Mouse (Mus musculus) forebrain, postnatal 0 days (tissue): ENCODE results near the gene Mapk8ip2. TPM values are rescaled to one million over a fixed set of nuclear protein-coding genes. Genes with fewer than 3 reads are reported as not detected.

Experiments used
- ATAC-seq: fragments of 200-750 bp; cut with Nextera tagmentation; 2 replicates; pipeline ENCODE4 v1.8.0; 2017; ENCODE audit warnings: mild to moderate bottlenecking, moderate library complexity
- DNase-seq: peaks from one replicate; pipeline ENCODE4 v3.0.0-alpha.2; 2015
- H3K27ac ChIP-seq: fragments of 300-500 bp; sonication (generic); 2 replicates; pipeline ENCODE4 v1.5.1; 2014; ENCODE audit warnings: low read depth, mild to moderate bottlenecking, antibody characterized with exemption, low read length, moderate library complexity, mixed read lengths
- H3K27me3 ChIP-seq: fragments of 300-500 bp; sonication (generic); 2 replicates; pipeline ENCODE4 v1.6.1; 2014; ENCODE audit warnings: mild to moderate bottlenecking, low read length, mixed read lengths; ENCODE audit not compliant: insufficient read depth
- H3K36me3 ChIP-seq: fragments of 300-500 bp; sonication (generic); 2 replicates; pipeline ENCODE4 v1.6.1; 2014; ENCODE audit warnings: mild to moderate bottlenecking, moderate library complexity; ENCODE audit not compliant: insufficient read depth
- H3K4me1 ChIP-seq: fragments of 300-500 bp; sonication (generic); 2 replicates; pipeline ENCODE4 v1.6.1; 2014; ENCODE audit warnings: antibody characterized with exemption; ENCODE audit not compliant: insufficient read depth
- H3K4me2 ChIP-seq: fragments of 300-500 bp; sonication (generic); 2 replicates; pipeline ENCODE4 v1.6.1; 2014; ENCODE audit warnings: low read depth, mild to moderate bottlenecking, moderate library complexity
- H3K4me3 ChIP-seq: fragments of 300-500 bp; sonication (generic); 2 replicates; pipeline ENCODE4 v1.5.1; 2014; ENCODE audit warnings: low read depth, low read length, mixed read lengths
- H3K9ac ChIP-seq: fragments of 300-500 bp; sonication (generic); 2 replicates; pipeline ENCODE4 v1.6.1; 2014; ENCODE audit warnings: mild to moderate bottlenecking
- H3K9me3 ChIP-seq: fragments of 300-500 bp; sonication (generic); 2 replicates; pipeline ENCODE4 v1.6.1; 2016; ENCODE audit warnings: low read length
- CTCF ChIP-seq: sonication (generic); IDR thresholded peaks from 2 replicates; pipeline ENCODE4 v1.5.1; 2016; ENCODE audit warnings: antibody characterized with exemption, control low read depth, low read depth
- WGBS: fragments of 180-500 bp; shearing (Covaris S2); extraction: QIAGEN DNeasy Blood & Tissue Kit; methylation state at CpG from one replicate; pipeline ENCODE4 v1.1.7; 2014; 5-methylcytosine and 5-hydroxymethylcytosine counted together
- polyA plus RNA-seq: library from polyadenylated mRNA; unstranded; fragments of >200 nt; fragmentation: Nextera tagmentation; extraction: Ambion mirVana; gene quantifications from 2 replicates; pipeline ENCODE4 v1.2.1, GENCODE M21; 2015
- total RNA-seq: library from RNA; depleted of rRNA; stranded (reverse); fragments of >200 nt; gene quantifications from 2 replicates; pipeline ENCODE4 v1.2.3, GENCODE M21; 2014

Mapk8ip2 gene
- total and polyA plus RNA-seq, 2 experiments from 2014 or later, result 70.9 to 95.8 TPM

- Histone ChIP-seq H3K27me3 (no peaks in the 10 kb centered on the region), H3K9me3 (no peaks in the 10 kb centered on the region), H3K27ac (no peak overlapping the region), H3K4me2 (no peak overlapping the region), H3K9ac (no peak overlapping the region), H3K36me3 (no peaks in the 10 kb centered on the region), H3K4me1 (peaks cover 6% of the 10 kb centered on the region; the same call in 1 of the 2 replicates), H3K4me3 (no peak overlapping the region)
- ATAC-seq, result no peak
- DNase-seq, result no peak
- TF ChIP-seq CTCF, result no peak
- WGBS, result 82% methylated on average over 3 of the region's 3 CpGs
Observed at GRCm38 (mm10) chr15:89478622-89479021, 24.9 kb downstream of the Mapk8ip2 start.

DNA sequence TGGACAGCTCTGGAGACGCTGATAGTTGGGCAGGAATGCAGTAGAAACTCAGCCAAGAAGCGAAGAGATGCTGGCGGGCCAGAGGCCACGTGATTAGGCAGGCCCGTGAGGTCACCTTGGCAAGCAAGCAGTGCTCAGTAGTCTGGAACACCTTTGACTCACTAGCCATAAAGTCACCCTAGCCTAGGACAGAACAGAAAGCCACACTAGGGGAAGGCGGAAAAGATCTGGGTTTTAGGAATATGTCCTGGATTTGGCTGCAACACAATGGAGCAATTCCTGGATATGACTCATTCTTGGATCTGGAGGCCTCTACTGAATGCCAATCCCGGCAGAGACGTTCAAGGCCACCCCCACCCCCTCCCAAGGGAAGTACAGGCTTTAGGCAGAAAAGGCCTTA lies 26.9 kb downstream of the Mapk8ip2 start:
- peaks cover 2% of the 10 kb centered on the region; the same call in 1 of the 2 replicates for H3K4me1 ChIP-seq
- H3K9me3 ChIP-seq, result no peaks in the 10 kb centered on the region
- no peak for TF ChIP-seq CTCF
- no peak for DNase-seq
- no peak overlapping the region for H3K27ac ChIP-seq
- no peak for ATAC-seq
- no peak overlapping the region for H3K4me3 ChIP-seq
- H3K36me3 ChIP-seq, result no peaks in the 10 kb centered on the region
- WGBS, result 64% methylated on average over 8 of the region's 8 CpGs
- H3K9ac ChIP-seq, result no peak overlapping the region
- H3K4me2 ChIP-seq, result no peak overlapping the region
- no peaks in the 10 kb centered on the region for H3K27me3 ChIP-seq

DNA sequence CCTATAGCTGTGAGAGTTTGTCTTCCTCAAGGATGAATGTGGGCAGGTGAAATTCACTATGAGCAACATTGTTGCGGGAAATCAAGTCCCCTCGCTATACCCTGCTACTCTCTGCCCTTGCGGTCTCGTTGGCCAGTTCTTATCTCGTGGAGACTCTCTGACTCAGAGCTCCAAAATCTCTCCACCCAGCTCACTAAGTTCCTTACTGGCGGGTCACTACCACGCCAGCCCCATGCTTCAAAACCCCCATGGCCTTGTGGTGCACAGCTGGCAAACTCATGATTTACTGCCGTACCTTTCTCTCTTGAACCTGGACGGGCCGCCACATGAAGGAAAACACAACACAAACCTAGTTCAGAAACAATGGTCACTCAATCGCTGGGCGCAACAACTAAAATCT lies 34.5 kb downstream of the Mapk8ip2 start:
- no peak for ATAC-seq
- no peak overlapping the region for H3K27ac ChIP-seq
- H3K36me3 ChIP-seq, result no peaks in the 10 kb centered on the region
- H3K4me1 ChIP-seq, result no peaks in the 10 kb centered on the region
- no peak for DNase-seq
- no peak for TF ChIP-seq CTCF
- H3K9me3 ChIP-seq, result no peaks in the 10 kb centered on the region
- 86% methylated on average over 12 of the region's 12 CpGs for WGBS
- H3K4me2 ChIP-seq, result no peak overlapping the region
- H3K4me3 ChIP-seq, result no peak overlapping the region
- H3K27me3 ChIP-seq, result no peaks in the 10 kb centered on the region
- H3K9ac ChIP-seq, result no peak overlapping the region

GRCm38 (mm10) chr15:89488611-89489117 lies 35.0 kb downstream of the Mapk8ip2 start:
- no peaks in the 10 kb centered on the region for H3K27me3 ChIP-seq
- H3K4me2 ChIP-seq, result no peak overlapping the region
- H3K4me3 ChIP-seq, result no peak overlapping the region
- no peak for TF ChIP-seq CTCF
- no peak overlapping the region for H3K9ac ChIP-seq
- DNase-seq (no peak), ATAC-seq (no peak)
- WGBS, result 61% methylated on average over 14 of the region's 14 CpGs
- no peaks in the 10 kb centered on the region for H3K9me3 ChIP-seq
- H3K27ac ChIP-seq, result no peak overlapping the region
- no peaks in the 10 kb centered on the region for H3K36me3 ChIP-seq
- H3K4me1 ChIP-seq, result no peaks in the 10 kb centered on the region

- Histone ChIP-seq H3K36me3 (no peaks in the 10 kb centered on the region), H3K4me2 (no peak overlapping the region), H3K4me3 (no peak overlapping the region), H3K27ac (no peak overlapping the region), H3K4me1 (peaks cover 5% of the 10 kb centered on the region), H3K9me3 (no peaks in the 10 kb centered on the region), H3K9ac (no peak overlapping the region), H3K27me3 (0 out of 2 replicates have a peak, but pooled peaks cover 3% of the 10 kb centered on the region)
- TF ChIP-seq CTCF, result peak; percentile 36
- WGBS, result 78% methylated on average over 4 of the region's 4 CpGs
- no peak for ATAC-seq
- no peak for DNase-seq
Observed at GRCm38 (mm10) chr15:89494970-89495369, 41.3 kb downstream of the Mapk8ip2 start.

- Histone ChIP-seq H3K4me1 (peaks cover 9% of the 10 kb centered on the region), H3K27ac (no peak overlapping the region; the same call in 1 of the 2 replicates), H3K9ac (no peak overlapping the region)
Observed at GRCm38 (mm10) chr15:89496131-89496530, 42.4 kb downstream of the Mapk8ip2 start.

GRCm38 (mm10) chr15:89496841-89497240 lies 43.1 kb downstream of the Mapk8ip2 start:
- no peak for DNase-seq
- no peak overlapping the region for H3K27ac ChIP-seq
- H3K4me3 ChIP-seq, result no peak overlapping the region
- H3K9me3 ChIP-seq, result no peaks in the 10 kb centered on the region
- 0 out of 2 replicates have a peak, but pooled peaks cover 3% of the 10 kb centered on the region for H3K27me3 ChIP-seq
- ATAC-seq, result no peak
- H3K9ac ChIP-seq, result no peak overlapping the region
- TF ChIP-seq CTCF, result no peak
- H3K36me3 ChIP-seq, result no peaks in the 10 kb centered on the region
- peaks cover 9% of the 10 kb centered on the region for H3K4me1 ChIP-seq
- 25% methylated on average over 2 of the region's 2 CpGs for WGBS
- no peak overlapping the region for H3K4me2 ChIP-seq

More at GRCm38 (mm10) chr15:89496131-89496530, 42.4 kb downstream of the Mapk8ip2 start:
- no peak for ATAC-seq
- Histone ChIP-seq H3K27me3 (0 out of 2 replicates have a peak, but pooled peaks cover 3% of the 10 kb centered on the region), H3K9me3 (no peaks in the 10 kb centered on the region), H3K36me3 (no peaks in the 10 kb centered on the region), H3K4me3 (no peak overlapping the region), H3K4me2 (no peak overlapping the region)
- DNase-seq, result no peak
- TF ChIP-seq CTCF, result no peak
- 6% methylated on average over 4 of the region's 4 CpGs for WGBS
